Mouse (Mus musculus) liver, adult 2 months (tissue): Measurements from ENCODE around the gene Tfap2a. TPM values are rescaled to one million over a fixed set of nuclear protein-coding genes. Genes with fewer than 3 reads are reported as not detected.

Experiments used
- DNase-seq: peaks from one replicate; pipeline ENCODE4 v3.0.0-alpha.2; 2011; ENCODE audit warnings: low read depth, low spot score; ENCODE audit errors: extremely low read depth
- H3K27ac ChIP-seq: fragments of 200-500 bp; replicated peaks from 2 replicates; pipeline ENCODE4 v1.5.1; 2012; ENCODE audit warnings: low read depth, mild to moderate bottlenecking, control low read depth, inconsistent platforms, low read length; ENCODE audit not compliant: insufficient read depth
- H3K27me3 ChIP-seq: fragments of 200-500 bp; 2 replicates; pipeline ENCODE4 v1.6.1; 2012; ENCODE audit warnings: mild to moderate bottlenecking, moderate library complexity, low read length, inconsistent platforms; ENCODE audit not compliant: control insufficient read depth, insufficient read depth
- H3K36me3 ChIP-seq: fragments of 200-500 bp; 2 replicates; pipeline ENCODE4 v1.6.1; 2012; ENCODE audit warnings: low read length, inconsistent platforms; ENCODE audit not compliant: control insufficient read depth, insufficient read depth
- H3K4me1 ChIP-seq: fragments of 200-500 bp; 2 replicates; pipeline ENCODE4 v1.6.1; 2011; ENCODE audit warnings: low read length; ENCODE audit not compliant: control insufficient read depth, insufficient read depth
- H3K4me3 ChIP-seq: fragments of 200-500 bp; 2 replicates; pipeline ENCODE4 v1.5.1; 2011; ENCODE audit warnings: low read depth, mild to moderate bottlenecking, control low read depth, low read length, moderate library complexity; ENCODE audit not compliant: insufficient read depth
- H3K79me2 ChIP-seq: fragments of 200-500 bp; 2 replicates; pipeline ENCODE4 v1.6.1; 2012; ENCODE audit warnings: inconsistent platforms, mild to moderate bottlenecking, low read length, moderate library complexity; ENCODE audit not compliant: control insufficient read depth, insufficient read depth
- H3K9ac ChIP-seq: fragments of 200-500 bp; 2 replicates; pipeline ENCODE4 v1.6.1; 2012; ENCODE audit warnings: low read depth, mild to moderate bottlenecking, control low read depth, inconsistent platforms, low read length
- CTCF ChIP-seq: fragments of 200-500 bp; IDR thresholded peaks from 2 replicates; pipeline ENCODE4 v1.5.1; 2011; ENCODE audit warnings: low read depth, low read length, control low read depth
- POLR2A ChIP-seq: fragments of 200-500 bp; IDR thresholded peaks from 2 replicates; pipeline ENCODE4 v1.6.1; 2011; ENCODE audit warnings: low read length, control low read depth; ENCODE audit not compliant: insufficient read depth; ENCODE audit errors: extremely low read depth
- WGBS: fragments of 180-500 bp; shearing (Covaris S2); methylation state at CpG from one replicate; pipeline ENCODE4 v1.1.7; 2018; 5-methylcytosine and 5-hydroxymethylcytosine counted together
- polyA plus RNA-seq: library from polyadenylated mRNA; depleted of rRNA; stranded (reverse); fragments of >200 nt; gene quantifications from 2 replicates; pipeline ENCODE4 v1.2.3, GENCODE M21; 2012; rRNA removed
- total RNA-seq: library from RNA; depleted of rRNA; stranded (reverse); fragments of >200 nt; gene quantifications from 2 replicates; pipeline ENCODE4 v1.2.3, GENCODE M21; 2014; rRNA removed

The Tfap2a gene
- total RNA-seq (not detected in 2 replicates), polyA plus RNA-seq (0.05 TPM in 1 of 2 replicates, not detected in the other)

DNA sequence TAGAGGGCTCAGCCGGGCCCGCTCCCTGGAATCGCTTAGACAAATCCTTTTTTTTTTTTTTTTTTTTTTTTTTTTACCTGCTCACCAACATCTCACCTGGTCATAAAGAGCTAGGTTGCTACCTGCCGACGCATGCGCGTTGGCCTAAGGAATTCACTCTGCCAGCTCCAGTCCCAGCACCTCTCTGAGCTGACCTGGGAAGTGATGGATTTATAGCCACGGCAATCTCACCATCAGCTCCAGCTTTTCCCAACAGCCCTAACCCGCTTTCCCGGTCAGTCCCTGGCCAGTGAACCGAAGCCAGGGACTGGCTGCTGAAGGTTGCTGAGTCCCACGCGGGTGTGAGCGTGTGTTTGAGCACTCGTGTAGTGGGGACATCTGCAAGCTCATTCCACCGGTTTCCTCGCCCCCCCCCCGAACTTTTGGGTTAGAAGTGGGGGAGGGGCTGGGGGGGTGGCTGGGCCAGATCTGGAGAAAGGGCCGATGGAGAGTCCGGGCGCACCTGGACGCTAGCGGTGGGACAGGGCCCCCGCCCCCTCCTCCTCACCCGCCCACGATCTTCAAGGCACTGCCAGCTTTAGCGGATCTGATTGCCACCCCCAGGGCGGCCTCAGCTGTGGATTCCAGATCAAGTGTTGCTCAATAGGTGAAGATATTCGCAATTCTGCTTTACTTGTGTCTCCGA is at the start of gene Tfap2a:
Gene Tfap2a (minus strand): TSS at position 181 of the 685 bp plus-strand sequence.
- no peak within 1 kb of the TSS for H3K9ac ChIP-seq
- H3K79me2 ChIP-seq, result no peaks in the 10 kb centered on the region
- no peak within 1 kb of the TSS for H3K4me3 ChIP-seq
- no peaks in the 10 kb centered on the region for H3K36me3 ChIP-seq
- no peak within 1 kb of the TSS for H3K27ac ChIP-seq
- no peak for DNase-seq
- 5% methylated on average over 29 of the region's 30 CpGs for WGBS
- no peaks in the 10 kb centered on the region for H3K4me1 ChIP-seq
- no peak for TF ChIP-seq POLR2A
- TF ChIP-seq CTCF, result no peak
- peaks cover 45% of the 10 kb centered on the region for H3K27me3 ChIP-seq

DNA sequence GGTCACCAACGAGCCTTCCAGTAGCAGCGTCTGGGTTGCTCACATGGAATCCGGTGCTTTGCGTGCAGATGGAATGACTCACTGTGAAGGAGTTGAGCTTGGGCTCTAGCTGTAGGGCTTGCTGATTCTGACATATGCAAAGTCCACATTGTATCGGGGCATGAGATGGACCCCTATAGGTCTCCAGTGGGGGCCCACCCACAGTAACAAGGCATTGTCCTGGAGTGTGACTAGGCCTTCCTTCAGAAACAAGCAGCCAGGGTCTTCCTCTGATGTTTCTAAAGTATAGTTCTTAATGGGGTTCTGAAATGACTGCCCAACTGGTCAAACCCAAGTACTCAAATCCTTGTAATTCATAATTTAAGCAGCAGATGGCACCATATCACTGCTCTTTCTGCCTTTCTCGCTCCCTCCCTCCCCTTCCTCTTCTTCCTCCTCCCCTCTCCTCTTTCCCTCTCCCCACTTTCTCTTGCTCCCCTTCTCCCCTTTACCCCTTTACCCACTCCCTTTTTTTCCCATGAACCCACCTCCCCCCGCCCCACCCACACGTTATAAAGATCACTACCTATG is 46.1 kb upstream of the Tfap2a start:
- Histone ChIP-seq H3K36me3 (no peaks in the 10 kb centered on the region), H3K4me3 (no peak overlapping the region), H3K27me3 (no peaks in the 10 kb centered on the region), H3K27ac (no peak overlapping the region), H3K4me1 (no peaks in the 10 kb centered on the region), H3K9ac (no peak overlapping the region), H3K79me2 (no peaks in the 10 kb centered on the region)
- WGBS, result 53% methylated on average over 8 of the region's 8 CpGs
- TF ChIP-seq POLR2A (no peak), CTCF (peak; percentile 39)
- peak; percentile 33 for DNase-seq

- no peaks in the 10 kb centered on the region for H3K36me3 ChIP-seq
- H3K27ac ChIP-seq, result no peak overlapping the region
- TF ChIP-seq CTCF (peak; percentile 33; the same call in 1 of the 2 replicates), POLR2A (no peak)
- DNase-seq, result peak; percentile 34
- H3K4me3 ChIP-seq, result no peak overlapping the region
- no peaks in the 10 kb centered on the region for H3K27me3 ChIP-seq
- H3K79me2 ChIP-seq, result no peaks in the 10 kb centered on the region
- H3K9ac ChIP-seq, result no peak overlapping the region
- H3K4me1 ChIP-seq, result no peaks in the 10 kb centered on the region
These were observed 19.8 kb upstream of the Tfap2a start for GRCm38 (mm10) chr13:40757995-40758394.

DNA sequence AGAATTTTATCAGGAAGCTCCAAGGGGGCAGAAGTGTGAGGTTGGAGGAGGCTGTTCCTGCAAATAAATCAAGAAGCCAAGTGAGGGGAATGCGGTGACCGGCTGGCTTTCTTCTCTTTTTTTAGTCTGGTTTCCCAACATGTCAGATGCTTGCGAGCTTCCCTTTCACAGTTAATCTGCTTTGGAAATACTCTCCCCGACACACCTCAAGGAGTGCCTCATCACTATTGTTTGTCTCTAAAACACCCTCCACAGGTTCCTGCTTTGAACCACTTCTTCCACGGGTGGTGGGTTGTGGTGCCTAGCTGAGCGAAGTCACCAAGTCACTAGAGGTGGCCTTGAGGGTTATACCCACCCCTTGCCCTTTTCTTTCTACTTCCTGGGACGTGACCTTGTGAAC is 18.2 kb upstream of the Tfap2a start:
- H3K4me3 ChIP-seq, result no peak overlapping the region
- H3K4me1 ChIP-seq, result no peaks in the 10 kb centered on the region
- no peaks in the 10 kb centered on the region for H3K36me3 ChIP-seq
- no peak overlapping the region for H3K9ac ChIP-seq
- H3K27me3 ChIP-seq, result no peaks in the 10 kb centered on the region
- no peak overlapping the region for H3K27ac ChIP-seq
- WGBS, result 76% methylated on average over 7 of the region's 7 CpGs
- H3K79me2 ChIP-seq, result no peaks in the 10 kb centered on the region
- no peak for DNase-seq
- TF ChIP-seq CTCF (no peak), POLR2A (no peak)

DNA sequence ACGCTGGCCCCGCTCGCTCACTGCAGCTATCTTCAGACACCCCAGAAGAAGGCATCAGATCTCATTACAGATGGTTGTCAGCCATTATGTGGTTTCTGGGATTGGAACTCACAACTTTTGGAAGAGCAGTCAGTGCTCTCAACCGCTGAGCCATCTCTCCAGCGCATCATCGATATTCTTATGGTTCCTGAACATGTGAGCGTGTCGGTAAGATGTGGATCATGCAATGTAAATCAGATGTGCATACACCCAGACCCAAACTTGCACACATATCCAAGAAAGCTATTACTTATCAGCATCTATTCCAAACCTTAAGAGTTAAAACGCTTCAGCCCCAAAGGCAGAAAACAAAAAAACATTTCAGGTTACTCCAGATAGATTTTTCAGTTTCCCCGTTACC is 15.9 kb upstream of the Tfap2a start:
- TF ChIP-seq CTCF (no peak), POLR2A (no peak)
- DNase-seq, result no peak
- 93% methylated on average over 10 of the region's 10 CpGs for WGBS
- Histone ChIP-seq H3K4me1 (no peaks in the 10 kb centered on the region), H3K27ac (no peak overlapping the region), H3K9ac (no peak overlapping the region), H3K4me3 (no peak overlapping the region), H3K27me3 (no peaks in the 10 kb centered on the region), H3K36me3 (no peaks in the 10 kb centered on the region), H3K79me2 (no peaks in the 10 kb centered on the region)

- no peak overlapping the region for H3K27ac ChIP-seq
- 82% methylated on average over 10 of the region's 10 CpGs for WGBS
- no peaks in the 10 kb centered on the region for H3K4me1 ChIP-seq
- H3K36me3 ChIP-seq, result no peaks in the 10 kb centered on the region
- no peak overlapping the region for H3K9ac ChIP-seq
- DNase-seq, result no peak
- no peaks in the 10 kb centered on the region for H3K79me2 ChIP-seq
- no peak for TF ChIP-seq POLR2A
- TF ChIP-seq CTCF, result no peak
- H3K4me3 ChIP-seq, result no peak overlapping the region
- H3K27me3 ChIP-seq, result no peaks in the 10 kb centered on the region
These were observed 13.7 kb upstream of the Tfap2a start for GRCm38 (mm10) chr13:40751889-40752288.
